Comparison of ENCODE assay signal across 8 mouse cellular contexts in genomic region chr2:139678275-139679140, GRCm38 (mm10). TPM values are rescaled to one million over a fixed set of nuclear protein-coding genes. Genes with fewer than 3 reads are reported as not detected.
DNase-seq lines count a peak whose midpoint lies in the region; ATAC-seq and TF ChIP-seq lines count a peak whose summit lies in the region.

No protein-coding gene starts in this region.

- peak; percentile 76 for DNase-seq in R1 (ENCODE audit: low read depth, low spot score)
- DNase-seq in cerebellum, adult 9-10 months = peak; percentile 64
- peak; percentile 25 to 50 for DNase-seq in heart, postnatal 36 days
- DNase-seq in layer of hippocampus, adult 11-12 months (ENCODE audit: low spot score) = peak; percentile 49
- DNase-seq in liver, postnatal 0 days = peak; percentile 22
- DNase-seq in ovary, postnatal 36 days (ENCODE audit: low spot score) = peak; percentile 43
- no peak for DNase-seq in spleen, postnatal 14 days (ENCODE audit: low spot score in 2 of 2)

- intact Hi-C loops in heart, postnatal 36 days (cut with DNase I) = loop anchor here (5.0 kb wide), 1 partner anchor 469 kb away; no protein-coding TSS in a partner anchor

- no peak for TF ChIP-seq CTCF in liver, postnatal 0 days (IDR thresholded peaks at IDR 0.05; ENCODE audit: low read depth)

- no peak overlapping the region for H3K27ac ChIP-seq in liver, postnatal 0 days (ENCODE audit: low read depth)

- WGBS in liver, postnatal 0 days (ENCODE audit: insufficient replicate concordance) = 1% methylated on average over 69 of the region's 84 CpGs

- H3K4me3 ChIP-seq in liver, postnatal 0 days (ENCODE audit: low read depth, low read length) = peak overlapping the region; percentile 57

- H3K4me2 ChIP-seq in liver, postnatal 0 days (ENCODE audit: low read depth, low read length) = peak overlapping the region; percentile 91

- peaks cover 10% of the 10 kb centered on the region for H3K4me1 ChIP-seq in liver, postnatal 0 days (ENCODE audit: insufficient read depth)

- peak; percentile 79 for ATAC-seq in frontal cortex, adult (ENCODE audit: low TSS enrichment)
- peak; percentile 25; the same call in 1 of the 2 replicates for ATAC-seq in liver, postnatal 0 days

- no peaks in the 10 kb centered on the region for H3K36me3 ChIP-seq in liver, postnatal 0 days (replicated peaks; ENCODE audit: insufficient read depth, low read length)

- H3K9me3 ChIP-seq in liver, postnatal 0 days (ENCODE audit: low read length) = no peaks in the 10 kb centered on the region

- no peak for TF ChIP-seq EP300 in liver, postnatal 0 days (IDR thresholded peaks at IDR 0.05; ENCODE audit: low read depth)

- peaks cover 46% of the 10 kb centered on the region for H3K27me3 ChIP-seq in liver, postnatal 0 days (ENCODE audit: insufficient read depth, low read length)

- H3K9ac ChIP-seq in liver, postnatal 0 days (replicated peaks) = no peak overlapping the region

RNA-seq across cellular contexts. Expression of gene Ism1, which starts 0.5 kb away (rescaled TPM):
- 1 to 10 TPM in 1 of 2 experiments, under 1 TPM in 1; 0.44 to 1.2 TPM for total RNA-seq in heart, postnatal 36 days (2021)
- polyA plus RNA-seq in liver, postnatal 0 days (2015; fragmentation: Nextera tagmentation; extraction: Ambion mirVana) = not detected in 2 replicates

Comparison
In these comparisons a context has a peak if more than half of its experiments do, and no peak if none do; other contexts are left out.
1. DNase-seq: peak in R1 (single experiment), cerebellum, adult 9-10 months (single experiment), heart, postnatal 36 days (2 of 2), layer of hippocampus, adult 11-12 months (single experiment), liver, postnatal 0 days (single experiment) and ovary, postnatal 36 days (single experiment); none in spleen, postnatal 14 days (0 of 2).